ENCODE assay signal across 8 mouse cellular contexts in the genomic region with DNA sequence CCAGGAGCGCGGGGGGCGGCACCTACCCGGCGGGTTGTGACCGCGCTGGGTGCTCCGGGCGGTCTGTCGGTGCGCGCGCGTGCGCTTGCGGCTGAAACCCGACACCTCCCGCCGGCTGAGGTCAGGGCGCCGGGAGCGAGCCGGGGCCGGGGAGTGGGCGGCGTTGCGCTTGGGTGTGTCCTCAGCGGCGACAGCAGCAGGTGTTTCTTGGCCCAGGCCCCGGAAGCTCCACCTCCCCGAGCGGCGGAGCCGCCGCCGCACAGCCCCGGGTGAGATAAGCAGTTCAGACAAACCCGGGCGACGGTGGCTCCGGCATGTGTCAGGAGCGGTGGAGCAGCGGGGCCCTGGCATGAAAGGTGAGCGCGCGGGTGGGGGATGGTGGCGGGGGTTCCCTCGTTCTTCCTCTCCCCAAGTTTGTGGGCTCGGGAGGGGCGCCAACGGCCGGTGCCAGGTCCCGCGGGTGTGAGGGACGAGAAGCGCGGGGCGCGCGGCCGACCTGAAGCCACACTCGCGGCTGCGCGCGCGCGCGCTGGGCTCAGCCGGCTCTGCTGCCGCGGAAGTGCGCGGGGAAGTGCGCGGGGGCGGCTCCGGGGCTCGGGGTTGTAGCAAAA. TPM values are rescaled to one million over a fixed set of nuclear protein-coding genes. Genes with fewer than 3 reads are reported as not detected.
DNase-seq lines count a peak whose midpoint lies in the region; ATAC-seq and TF ChIP-seq lines count a peak whose summit lies in the region.

No protein-coding gene starts in this region.

- no peak for TF ChIP-seq CTCF in MEL (IDR thresholded peaks at IDR 0.05 in 2 of 3, conservative IDR thresholded peaks at IDR 0.05 in 1 of 3; ENCODE audit: control insufficient read depth in 1 of 3, insufficient read depth in 1 of 3, low read depth in 2 of 3, low read length in 3 of 3, poor library complexity in 1 of 3, severe bottlenecking in 1 of 3)

- peak; percentile 59 to 74; a peak in 3 of 4 replicates for TF ChIP-seq POLR2A in MEL (IDR thresholded peaks at IDR 0.05; ENCODE audit: control insufficient read depth in 1 of 2, insufficient read depth in 1 of 2, low read depth in 1 of 2, low read length in 2 of 2, poor library complexity in 1 of 2)

- peaks cover 93% of the 10 kb centered on the region for H3K79me2 ChIP-seq in MEL (ENCODE audit: control insufficient read depth, insufficient read depth, low read length, poor library complexity)

- H3K4me2 ChIP-seq in forebrain, embryonic 12.5 days = peak overlapping the region; percentile 93

- no peak for TF ChIP-seq RAD21 in MEL (IDR thresholded peaks at IDR 0.05; ENCODE audit: low read depth, low read length)

- H3K4me3 ChIP-seq in MEL (ENCODE audit: control insufficient read depth in 1 of 2, insufficient read depth in 1 of 2, low read depth in 2 of 2, low read length in 2 of 2) = peak overlapping the region; percentile 56 to 59
- H3K4me3 ChIP-seq in forebrain, embryonic 12.5 days (replicated peaks) = peak overlapping the region; percentile 68
- H3K4me3 ChIP-seq in megakaryocyte, embryonic 14.5 days (replicated peaks) = peak overlapping the region; percentile 99

- peak; percentile 25 for ATAC-seq in forebrain, embryonic 12.5 days (ENCODE audit: low FRiP score)
- ATAC-seq in hematopoietic stem cell, adult 5-6 weeks (replicated peaks in 1 of 2; ENCODE audit: insufficient read depth in 1 of 2, low FRiP score in 2 of 2, low TSS enrichment in 1 of 2, low read depth in 1 of 2, poor library complexity in 2 of 2, severe bottlenecking in 2 of 2) = peak; percentile 4 to 18; a peak in 1 of 4 replicates

- intact Hi-C loops in left cerebral cortex, postnatal 14 days (cut with DNase I) = loop anchor here (5.0 kb wide), 2 partner anchors 220 to 250 kb away; no protein-coding TSS in a partner anchor

- no peaks in the 10 kb centered on the region for H3K9me3 ChIP-seq in MEL (replicated peaks; ENCODE audit: insufficient read depth, low read length)
- no peaks in the 10 kb centered on the region for H3K9me3 ChIP-seq in forebrain, embryonic 12.5 days
- H3K9me3 ChIP-seq in megakaryocyte, embryonic 14.5 days = no peaks in the 10 kb centered on the region

- peak; percentile 96 for DNase-seq in MEL (ENCODE audit: low read depth, low spot score)
- peak; percentile 74 for DNase-seq in c-Kit-negative CD71-positive TER-119-positive erythroid progenitor cells, embryonic 14.5 days (ENCODE audit: low read depth, low spot score)
- peak; percentile 52 to 60 for DNase-seq in left cerebral cortex, postnatal 14 days (ENCODE audit: low spot score in 2 of 2)
- peak; percentile 71 to 72 for DNase-seq in right cerebral cortex, postnatal 10 days (ENCODE audit: low spot score in 2 of 2)
- peak; percentile 89 for DNase-seq in urinary bladder, postnatal 14 days (ENCODE audit: low spot score)

- H3K36me3 ChIP-seq in MEL (ENCODE audit: control insufficient read depth in 1 of 2, insufficient read depth in 2 of 2, low read length in 2 of 2) = peaks cover 2 to 32% of the 10 kb centered on the region in 2 experiments; a peak in 3 of 4 replicates
- H3K36me3 ChIP-seq in forebrain, embryonic 12.5 days (replicated peaks) = no peaks in the 10 kb centered on the region
- H3K36me3 ChIP-seq in megakaryocyte, embryonic 14.5 days (replicated peaks; ENCODE audit: low read length) = peaks cover 51% of the 10 kb centered on the region

- H3K9ac ChIP-seq in MEL (ENCODE audit: control insufficient read depth, low read depth, low read length, poor library complexity, severe bottlenecking) = peak overlapping the region; percentile 81
- peak overlapping the region; percentile 85 for H3K9ac ChIP-seq in forebrain, embryonic 12.5 days

- H3K27me3 ChIP-seq in MEL (ENCODE audit: control insufficient read depth in 1 of 2, insufficient read depth in 2 of 2, low read length in 2 of 2) = no peaks in the 10 kb centered on the region
- 0 out of 2 replicates have a peak, but pooled peaks cover 6% of the 10 kb centered on the region for H3K27me3 ChIP-seq in forebrain, embryonic 12.5 days
- H3K27me3 ChIP-seq in megakaryocyte, embryonic 14.5 days (replicated peaks) = no peaks in the 10 kb centered on the region

- peaks cover 11 to 30% of the 10 kb centered on the region in 2 experiments for H3K4me1 ChIP-seq in MEL (ENCODE audit: control insufficient read depth in 1 of 2, insufficient read depth in 2 of 2, low read length in 2 of 2)
- peaks cover 98% of the 10 kb centered on the region for H3K4me1 ChIP-seq in forebrain, embryonic 12.5 days
- H3K4me1 ChIP-seq in megakaryocyte, embryonic 14.5 days = peaks cover 72% of the 10 kb centered on the region

- peak; percentile 19 to 65; a peak in 3 of 4 replicates for TF ChIP-seq EP300 in MEL (IDR thresholded peaks at IDR 0.05; ENCODE audit: low read depth in 1 of 2, low read length in 2 of 2)

- WGBS in forebrain, embryonic 12.5 days = under 1% methylated on average over 71 of the region's 79 CpGs

- H3K27ac ChIP-seq in MEL (ENCODE audit: control insufficient read depth, low read depth, low read length) = peak overlapping the region; percentile 87
- H3K27ac ChIP-seq in forebrain, embryonic 12.5 days = peak overlapping the region; percentile 99

TF ChIP-seq in MEL, 35 proteins besides CTCF, POLR2A, EP300 and RAD21:
- TF ChIP-seq TBP (IDR thresholded peaks at IDR 0.05; ENCODE audit: low read depth, low read length) (0 out of 2 replicates have a peak, but pooled peaks have one; percentile 46), ETS1 (IDR thresholded peaks at IDR 0.05; ENCODE audit: low read depth, low read length) (peak; percentile 82), NRF1 (IDR thresholded peaks at IDR 0.05; ENCODE audit: insufficient read depth, low read depth, low read length, poor library complexity, severe bottlenecking) (peak; percentile 76), ZNF384 (IDR thresholded peaks at IDR 0.05; ENCODE audit: low read depth, low read length) (no peak), MAFK (IDR thresholded peaks at IDR 0.05; ENCODE audit: borderline replicate concordance, low read depth, low read length) (no peak), MXI1 (IDR thresholded peaks at IDR 0.05; ENCODE audit: low read depth, low read length) (peak; percentile 84), MAX (IDR thresholded peaks at IDR 0.05; ENCODE audit: low read length) (peak; percentile 41; the same call in 1 of the 2 replicates), TCF12 (IDR thresholded peaks at IDR 0.05; ENCODE audit: low read depth, low read length) (peak; percentile 80), POLR2AphosphoS2 (IDR thresholded peaks at IDR 0.05; ENCODE audit: low read length) (peak; percentile 55; the same call in 1 of the 2 replicates), SMC3 (IDR thresholded peaks at IDR 0.05; ENCODE audit: low read depth, low read length) (no peak; the same call in 1 of the 2 replicates), MYC (IDR thresholded peaks at IDR 0.05; ENCODE audit: low read depth, low read length) (no peak), MAZ (IDR thresholded peaks at IDR 0.05; ENCODE audit: low read depth, low read length) (no peak; the same call in 1 of the 2 replicates), ELF1 (IDR thresholded peaks at IDR 0.05; ENCODE audit: low read depth, low read length) (peak; percentile 65), POLR2AphosphoS5 (IDR thresholded peaks at IDR 0.05; ENCODE audit: borderline replicate concordance, low read depth, low read length) (no peak), HCFC1 (IDR thresholded peaks at IDR 0.05; ENCODE audit: low read depth, low read length) (peak; percentile 54; the same call in 1 of the 2 replicates), BHLHE40 (IDR thresholded peaks at IDR 0.05; ENCODE audit: borderline replicate concordance, low read depth, low read length) (no peak), MEF2A (IDR thresholded peaks at IDR 0.05; ENCODE audit: extremely low read depth, insufficient replicate concordance, low read depth, low read length, poor library complexity, severe bottlenecking) (no peak), GATA1 (IDR thresholded peaks at IDR 0.05; ENCODE audit: low read depth, low read length) (peak; percentile 58; the same call in 1 of the 2 replicates), UBTF (IDR thresholded peaks at IDR 0.05; ENCODE audit: borderline replicate concordance, insufficient read depth, low read depth, low read length) (peak; percentile 94; the same call in 1 of the 2 replicates), RCOR1 (IDR thresholded peaks at IDR 0.05; ENCODE audit: low read depth, low read length) (no peak), SIN3A (IDR thresholded peaks at IDR 0.05; ENCODE audit: low read length) (peak; percentile 79), KAT2A (conservative IDR thresholded peaks at IDR 0.05; ENCODE audit: low read depth, low read length) (no peak), GABPA (IDR thresholded peaks at IDR 0.05; ENCODE audit: low read depth, low read length) (no peak), ZC3H11A (IDR thresholded peaks at IDR 0.05; ENCODE audit: low read depth, low read length) (no peak), ZMIZ1 (IDR thresholded peaks at IDR 0.05; ENCODE audit: low read depth, low read length) (no peak), E2F4 (IDR thresholded peaks at IDR 0.05; ENCODE audit: borderline replicate concordance, low read depth, low read length) (no peak), USF1 (IDR thresholded peaks at IDR 0.05; ENCODE audit: low read depth, low read length) (no peak), TAL1 (IDR thresholded peaks at IDR 0.05; ENCODE audit: low read length) (0 out of 2 replicates have a peak, but pooled peaks have one; percentile 9), NELFE (IDR thresholded peaks at IDR 0.05; ENCODE audit: low read depth, low read length) (peak; percentile 67), CHD2 (IDR thresholded peaks at IDR 0.05; ENCODE audit: low read length) (no peak)

RNA-seq across cellular contexts. Expression of gene Gins2, which starts 51.8 kb away (rescaled TPM):
- total RNA-seq in MEL (2012; rRNA removed) = 46.1 and 49.3 TPM in 2 replicates
- polyA plus RNA-seq in MEL (2012; ENCODE audit: insufficient read depth in 1 of 2, insufficient read length in 2 of 2, low read depth in 1 of 2, low replicate concordance in 2 of 2, missing spikeins in 1 of 2) = 100 to 1,000 TPM in 1 of 2 experiments, 10 to 100 TPM in 1; 39.6 to 150 TPM
- polyA plus RNA-seq in forebrain, embryonic 12.5 days (2016; fragmentation: Nextera tagmentation; extraction: Ambion mirVana) = 83.2 and 84.8 TPM in 2 replicates
- 24.0 and 46.7 TPM in 2 replicates for total RNA-seq in hematopoietic stem cell, adult 5-6 weeks (2017)
- 1 to 10 TPM; 1.2 to 1.4 TPM for total RNA-seq in left cerebral cortex, postnatal 14 days (2021)
- 8.3 and 35.4 TPM in 2 replicates for polyA plus RNA-seq in megakaryocyte, embryonic 14.5 days (2012; ENCODE audit: insufficient read depth, low replicate concordance)

Comparison
In these comparisons a context has a peak if more than half of its experiments do, and no peak if none do; other contexts are left out.
1. Peak in every context shown above with its lines: DNase-seq, ATAC-seq, H3K4me3 ChIP-seq and H3K27ac ChIP-seq.
2. RNA of gene Gins2, which starts 51.8 kb away (total RNA-seq): 46.1 to 49.3 TPM in MEL and 24.0 to 46.7 TPM in hematopoietic stem cell, adult 5-6 weeks; 1.2 to 1.4 TPM in left cerebral cortex, postnatal 14 days; every median in the first group is over 10 times any median in the second.